Mouse (Mus musculus): ENCODE measurements around the gene Copz2. TPM values are rescaled to one million over a fixed set of nuclear protein-coding genes. Genes with fewer than 3 reads are reported as not detected.
A peak's percentile ranks its signal among the peaks of the same experiment; 100 is the strongest.

Copz2 gene
- polyA plus RNA-seq, 1 experiment, result 4.7 TPM

- peaks cover 47% of the 10 kb centered on the region for H3K36me3 ChIP-seq (ENCODE audit: control insufficient read depth, insufficient read depth, low read length)
- no peaks in the 10 kb centered on the region for H3K27me3 ChIP-seq (ENCODE audit: control insufficient read depth, insufficient read depth, low read length)
- peaks cover 29% of the 10 kb centered on the region for H3K4me1 ChIP-seq (ENCODE audit: control insufficient read depth, insufficient read depth, insufficient read length, low read length)
- WGBS, result 32% methylated on average over 13 of the region's 13 CpGs
- H3K4me3 ChIP-seq (ENCODE audit: low read depth, low read length), result peak overlapping the region; percentile 54
- TF ChIP-seq POLR2A (IDR thresholded peaks at IDR 0.05; ENCODE audit: low read depth, low read length), result no peak
- no peak for TF ChIP-seq CTCF (IDR thresholded peaks at IDR 0.05; ENCODE audit: extremely low read depth, insufficient read length, insufficient replicate concordance, low read depth, low read length)
- H3K27ac ChIP-seq (ENCODE audit: insufficient read depth, low read depth, low read length), result no peak overlapping the region
These were observed 26.2 kb upstream of the Copz2 start for GRCm38 (mm10) chr11:96823471-96823837.

DNA sequence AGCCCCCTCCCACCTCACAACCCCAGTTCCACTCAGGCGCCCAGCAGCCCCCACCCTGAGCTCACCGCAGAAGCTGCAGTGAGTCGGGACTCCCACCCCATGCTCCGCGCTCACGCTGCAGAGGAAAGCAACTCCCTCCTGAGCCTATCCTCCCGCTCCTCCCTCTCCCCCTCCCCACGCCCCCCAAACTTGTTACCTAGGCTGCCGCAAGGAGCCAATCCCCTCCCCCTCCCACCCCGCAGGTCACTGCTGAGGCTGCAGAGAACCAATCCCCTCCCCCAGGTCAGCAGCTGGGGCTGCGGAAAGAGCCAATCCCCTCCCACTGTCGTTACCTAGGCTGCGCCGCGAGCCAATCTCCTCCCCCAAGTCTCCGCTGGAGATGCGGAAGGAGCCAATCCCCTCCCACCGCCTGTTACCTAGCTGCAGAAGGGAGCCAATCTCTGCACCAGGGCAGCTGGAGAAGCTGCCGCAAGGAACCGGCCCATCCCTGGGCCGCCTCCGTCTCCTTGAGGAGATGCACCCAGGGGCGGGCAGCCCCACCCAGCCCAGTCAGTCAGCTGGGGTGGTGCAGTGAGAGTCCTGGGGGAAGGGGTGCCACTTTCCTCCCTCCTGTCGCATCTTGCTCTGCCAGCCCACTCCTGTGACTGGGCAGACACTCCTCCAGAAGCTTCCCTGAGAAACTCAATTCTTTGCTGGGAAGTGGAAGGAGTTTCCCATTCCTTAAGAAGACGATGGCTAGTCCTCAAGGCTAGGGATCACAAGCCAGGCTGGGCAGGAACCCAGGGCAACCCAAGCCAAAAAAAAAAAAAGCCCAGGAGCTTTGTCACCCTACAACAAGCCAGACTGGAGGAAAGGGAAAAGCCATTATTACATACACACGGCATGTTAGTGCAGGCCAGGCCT is 25.5 kb upstream of the Copz2 start:
- H3K4me1 ChIP-seq (ENCODE audit: control insufficient read depth, insufficient read depth, insufficient read length, low read length), result peaks cover 29% of the 10 kb centered on the region
- WGBS, result 4% methylated on average over 26 of the region's 26 CpGs

GRCm38 (mm10) chr11:96824783-96825495 is 24.7 kb upstream of the Copz2 start:
- H3K4me1 ChIP-seq (ENCODE audit: control insufficient read depth, insufficient read depth, insufficient read length, low read length), result peaks cover 29% of the 10 kb centered on the region
- peaks cover 32% of the 10 kb centered on the region for H3K36me3 ChIP-seq (ENCODE audit: control insufficient read depth, insufficient read depth, low read length)
- no peak overlapping the region for H3K4me3 ChIP-seq (ENCODE audit: low read depth, low read length)
- 50% methylated on average over 7 of the region's 7 CpGs for WGBS
- H3K27ac ChIP-seq (ENCODE audit: insufficient read depth, low read depth, low read length), result peak overlapping the region; percentile 61; the same call in 1 of the 2 replicates
- no peaks in the 10 kb centered on the region for H3K27me3 ChIP-seq (ENCODE audit: control insufficient read depth, insufficient read depth, low read length)
- no peak for TF ChIP-seq CTCF (IDR thresholded peaks at IDR 0.05; ENCODE audit: extremely low read depth, insufficient read length, insufficient replicate concordance, low read depth, low read length)
- TF ChIP-seq POLR2A (IDR thresholded peaks at IDR 0.05; ENCODE audit: low read depth, low read length), result no peak

More for the DNA sequence above, 25.5 kb upstream of the Copz2 start:
- Histone ChIP-seq H3K4me3 (ENCODE audit: low read depth, low read length) (peak overlapping the region; percentile 54), H3K27me3 (ENCODE audit: control insufficient read depth, insufficient read depth, low read length) (no peaks in the 10 kb centered on the region), H3K27ac (ENCODE audit: insufficient read depth, low read depth, low read length) (peak overlapping the region; percentile 61), H3K36me3 (ENCODE audit: control insufficient read depth, insufficient read depth, low read length) (peaks cover 40% of the 10 kb centered on the region)
- TF ChIP-seq CTCF (IDR thresholded peaks at IDR 0.05; ENCODE audit: extremely low read depth, insufficient read length, insufficient replicate concordance, low read depth, low read length), result no peak
- TF ChIP-seq POLR2A (IDR thresholded peaks at IDR 0.05; ENCODE audit: low read depth, low read length), result no peak

GRCm38 (mm10) chr11:96826481-96826880 is 23.2 kb upstream of the Copz2 start:
- TF ChIP-seq CTCF (IDR thresholded peaks at IDR 0.05; ENCODE audit: extremely low read depth, insufficient read length, insufficient replicate concordance, low read depth, low read length) (no peak), POLR2A (IDR thresholded peaks at IDR 0.05; ENCODE audit: low read depth, low read length) (no peak)
- WGBS, result 56% methylated on average over 2 of the region's 2 CpGs
- Histone ChIP-seq H3K27ac (ENCODE audit: insufficient read depth, low read depth, low read length) (no peak overlapping the region), H3K4me3 (ENCODE audit: low read depth, low read length) (no peak overlapping the region), H3K36me3 (ENCODE audit: control insufficient read depth, insufficient read depth, low read length) (peaks cover 17% of the 10 kb centered on the region), H3K4me1 (ENCODE audit: control insufficient read depth, insufficient read depth, insufficient read length, low read length) (peaks cover 29% of the 10 kb centered on the region), H3K27me3 (ENCODE audit: control insufficient read depth, insufficient read depth, low read length) (no peaks in the 10 kb centered on the region)

GRCm38 (mm10) chr11:96827062-96827581 is 22.5 kb upstream of the Copz2 start:
- Histone ChIP-seq H3K27me3 (ENCODE audit: control insufficient read depth, insufficient read depth, low read length) (no peaks in the 10 kb centered on the region), H3K36me3 (ENCODE audit: control insufficient read depth, insufficient read depth, low read length) (peaks cover 11% of the 10 kb centered on the region), H3K4me3 (ENCODE audit: low read depth, low read length) (peak overlapping the region; percentile 4; the same call in 1 of the 2 replicates), H3K27ac (ENCODE audit: insufficient read depth, low read depth, low read length) (no peak overlapping the region), H3K4me1 (ENCODE audit: control insufficient read depth, insufficient read depth, insufficient read length, low read length) (peaks cover 29% of the 10 kb centered on the region)
- no peak for TF ChIP-seq POLR2A (IDR thresholded peaks at IDR 0.05; ENCODE audit: low read depth, low read length)
- TF ChIP-seq CTCF (IDR thresholded peaks at IDR 0.05; ENCODE audit: extremely low read depth, insufficient read length, insufficient replicate concordance, low read depth, low read length), result no peak
- WGBS, result 61% methylated on average over 12 of the region's 12 CpGs

- 0 out of 2 replicates have a peak overlapping the region, but pooled peaks have one; percentile 12 for H3K4me3 ChIP-seq (ENCODE audit: low read depth, low read length)
- H3K4me1 ChIP-seq (ENCODE audit: control insufficient read depth, insufficient read depth, insufficient read length, low read length), result peaks cover 27% of the 10 kb centered on the region
- H3K27ac ChIP-seq (ENCODE audit: insufficient read depth, low read depth, low read length), result 0 out of 2 replicates have a peak overlapping the region, but pooled peaks have one; percentile 3
These were observed 21.8 kb upstream of the Copz2 start for GRCm38 (mm10) chr11:96827917-96828316.

More at GRCm38 (mm10) chr11:96827917-96828316, 21.8 kb upstream of the Copz2 start:
- Histone ChIP-seq H3K36me3 (ENCODE audit: control insufficient read depth, insufficient read depth, low read length) (peaks cover 8% of the 10 kb centered on the region), H3K27me3 (ENCODE audit: control insufficient read depth, insufficient read depth, low read length) (no peaks in the 10 kb centered on the region)
- TF ChIP-seq CTCF (IDR thresholded peaks at IDR 0.05; ENCODE audit: extremely low read depth, insufficient read length, insufficient replicate concordance, low read depth, low read length), result no peak
- WGBS, result 53% methylated on average over 9 of the region's 9 CpGs

Data from small intestine, adult 2 months (tissue).